Mouse (Mus musculus) retina, embryonic 14.5 days (tissue): Measurements from ENCODE around the gene Ddx31.

Experiments used
- DNase-seq: peaks from one replicate; pipeline ENCODE4 v3.0.0-alpha.2; 2015; ENCODE audit warnings: low spot score

The Ddx31 gene

DNA sequence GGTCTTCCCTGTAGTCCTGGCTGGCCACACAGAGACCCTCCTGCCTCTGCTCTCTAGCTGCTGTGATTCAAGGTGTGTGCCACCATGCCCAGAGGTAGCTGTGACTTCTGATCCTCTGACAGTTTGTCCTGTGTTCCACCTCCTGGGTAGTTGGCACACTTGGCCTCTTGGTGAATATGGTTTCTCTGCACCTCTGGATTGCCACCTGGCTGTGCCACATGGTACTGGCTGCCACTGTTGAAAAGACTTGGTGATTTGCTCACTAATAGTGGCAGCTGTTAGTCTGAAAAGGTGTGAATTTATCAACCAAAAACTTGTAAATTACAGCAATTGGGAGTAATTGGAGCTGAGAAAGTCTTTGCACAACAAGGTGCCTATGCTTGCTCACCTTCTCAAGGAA lies 23.7 kb downstream of the Ddx31 start:
- no peak for DNase-seq

DNA sequence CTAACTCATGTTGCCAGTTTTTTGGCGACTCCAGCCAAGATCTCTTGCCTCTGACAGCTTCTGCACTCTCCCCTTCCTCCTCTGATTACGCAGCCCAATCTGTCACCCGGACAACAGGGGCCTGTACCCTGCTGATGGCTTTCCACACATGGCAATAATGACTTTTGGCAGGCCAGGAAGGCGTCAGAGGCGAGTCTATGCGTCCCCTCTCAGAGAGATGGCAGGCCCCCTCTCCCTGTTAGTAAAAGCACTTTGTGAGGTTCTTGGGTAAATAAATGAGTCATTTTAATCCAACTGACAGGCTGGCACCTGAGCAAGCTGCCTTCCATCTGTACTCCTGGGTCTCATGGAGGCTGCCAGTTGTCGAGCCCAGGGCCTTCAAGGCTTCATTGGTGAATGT lies 27.3 kb downstream of the Ddx31 start:
- DNase-seq: no peak

- no peak for DNase-seq
Observed at GRCm38 (mm10) chr2:28875554-28875953, 35.3 kb downstream of the Ddx31 start.

DNA sequence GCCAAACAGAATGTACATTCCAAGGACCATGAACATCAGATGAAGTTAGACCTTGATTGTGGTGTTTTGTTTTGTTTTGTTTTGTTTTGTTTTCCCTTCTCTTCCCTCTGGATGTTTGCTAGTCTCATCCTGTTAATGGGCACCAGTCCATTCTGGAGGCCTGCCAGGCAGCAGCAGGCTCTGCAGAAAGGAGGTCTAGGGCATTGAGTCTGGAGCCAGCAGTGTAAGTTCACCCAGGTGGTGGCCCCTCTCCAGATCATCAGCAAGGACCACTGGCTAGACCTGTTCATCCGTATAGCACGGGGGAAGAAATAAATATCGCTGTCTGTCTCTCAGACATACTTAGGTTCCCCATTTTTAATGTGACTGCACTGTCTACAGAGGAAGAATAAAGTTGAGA lies 41.1 kb downstream of the Ddx31 start:
- no peak for DNase-seq

GRCm38 (mm10) chr2:28882047-28882446 lies 41.8 kb downstream of the Ddx31 start:
- DNase-seq: no peak

DNA sequence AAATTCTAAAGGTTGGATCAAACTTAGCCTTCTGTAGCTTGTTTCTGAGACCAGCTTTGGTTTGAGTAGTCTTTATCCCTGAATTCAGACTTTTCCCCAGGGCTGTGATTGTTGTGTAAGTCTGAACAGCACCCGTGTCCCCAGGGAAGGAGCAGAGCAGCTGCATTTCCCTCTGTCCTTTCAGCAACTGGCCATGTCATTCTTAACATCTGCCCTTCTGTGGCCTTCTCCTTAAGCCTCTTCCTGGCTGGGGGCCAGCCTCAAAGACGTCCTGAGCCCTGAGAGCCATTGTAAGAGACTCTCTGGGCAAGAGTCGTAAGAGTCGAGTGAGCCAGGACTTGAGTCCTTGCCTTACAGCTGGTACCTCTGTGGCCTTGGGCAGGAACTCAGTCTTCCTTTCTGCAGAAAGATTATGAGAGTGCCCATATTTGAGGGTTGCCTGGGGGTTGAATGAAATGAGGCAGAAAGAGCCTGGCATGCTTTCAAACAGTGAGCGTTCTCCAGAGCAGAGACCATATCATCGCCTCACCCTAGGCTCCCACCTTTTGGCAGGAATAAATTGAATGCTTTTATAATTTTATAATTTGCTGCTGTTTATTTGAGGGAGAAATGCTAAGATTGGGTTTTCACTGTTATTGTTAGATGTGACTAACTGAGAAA lies 42.8 kb downstream of the Ddx31 start:
- DNase-seq: no peak

DNA sequence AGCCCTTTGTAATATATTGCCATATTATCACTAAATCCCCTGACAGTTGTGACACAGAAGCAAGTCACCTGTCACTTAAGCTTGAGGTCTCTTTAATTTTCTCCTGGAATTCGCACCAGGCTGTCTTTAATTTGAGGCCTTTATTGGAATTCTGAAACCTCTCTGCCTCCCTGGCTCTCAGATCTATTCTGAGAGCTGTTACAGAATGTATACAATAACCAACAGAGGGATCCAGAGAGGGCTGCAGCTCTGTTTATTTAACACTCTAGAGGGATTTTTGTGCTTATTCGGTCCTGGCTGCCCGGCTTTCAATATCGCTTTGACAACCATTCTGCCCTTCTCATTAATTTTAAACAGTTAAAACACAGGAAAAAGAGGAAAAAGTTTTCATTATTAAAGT lies 44.7 kb downstream of the Ddx31 start:
- no peak for DNase-seq

- no peak for DNase-seq
Observed at GRCm38 (mm10) chr2:28892796-28893195, 52.6 kb downstream of the Ddx31 start.

DNA sequence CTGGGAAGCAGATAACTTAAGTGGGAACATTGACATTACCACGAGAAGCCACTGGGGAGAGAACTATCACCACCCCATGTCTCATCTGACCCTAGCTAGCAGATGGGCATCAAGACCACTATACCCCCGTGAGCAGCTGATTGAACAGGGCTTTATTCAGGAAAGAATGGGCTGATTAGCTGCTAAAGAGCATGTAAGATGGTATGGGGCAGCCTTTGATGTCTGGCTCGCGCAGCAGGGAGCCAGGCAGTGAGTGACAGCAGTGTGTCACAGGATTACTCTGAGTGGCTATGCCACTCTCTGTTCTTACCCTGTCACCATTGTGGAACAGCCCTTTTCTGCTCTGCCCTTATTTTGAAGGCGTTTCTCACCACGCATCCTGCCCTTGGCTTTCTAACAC lies 53.3 kb downstream of the Ddx31 start:
- peak; percentile 5 for DNase-seq

DNA sequence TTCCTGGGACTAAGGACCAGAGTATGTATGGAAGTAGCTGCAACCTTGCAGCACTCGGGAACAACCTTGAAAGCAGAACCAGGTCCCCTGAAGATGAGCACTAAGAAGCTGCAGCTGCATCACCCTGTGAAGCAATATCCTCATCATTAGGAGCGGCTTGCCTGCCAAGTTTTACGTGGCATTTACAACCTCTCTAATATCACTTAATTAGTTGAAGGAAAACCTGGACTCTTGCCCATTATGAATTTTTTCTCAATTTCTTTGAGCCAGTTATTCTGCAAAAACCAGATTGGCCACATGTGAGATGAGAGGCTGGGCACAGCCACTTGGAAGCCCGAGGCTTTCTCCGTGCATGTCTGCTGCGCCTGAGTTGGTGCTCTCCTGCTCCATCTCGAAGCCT lies 55.7 kb downstream of the Ddx31 start:
- no peak for DNase-seq

DNA sequence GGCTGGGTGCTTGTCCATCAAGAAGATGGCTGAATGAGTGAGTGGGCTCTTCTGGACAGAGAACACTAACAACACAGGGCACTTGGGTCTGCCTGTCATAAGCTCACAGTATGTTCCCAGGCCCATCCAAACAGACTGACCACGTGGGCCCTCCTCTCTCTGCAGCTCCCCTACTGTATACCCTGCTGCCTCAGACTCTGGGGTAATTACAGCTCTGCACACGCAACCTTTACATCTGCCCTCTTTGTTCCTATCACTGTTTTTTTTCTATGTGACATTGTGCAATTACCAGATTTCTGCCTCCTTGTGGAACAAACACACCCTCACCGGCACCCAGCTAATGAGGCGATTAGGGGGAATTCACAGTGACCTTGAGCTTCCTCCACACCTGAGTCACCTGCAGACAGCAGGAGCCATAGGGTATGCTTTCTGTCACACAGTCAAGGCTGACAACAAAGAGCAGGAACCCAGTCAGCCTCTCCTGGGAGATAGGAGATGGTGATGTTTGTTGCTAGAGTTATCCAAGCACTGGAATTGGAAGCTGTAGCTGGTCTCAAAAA lies 57.2 kb downstream of the Ddx31 start:
- DNase-seq: no peak

DNA sequence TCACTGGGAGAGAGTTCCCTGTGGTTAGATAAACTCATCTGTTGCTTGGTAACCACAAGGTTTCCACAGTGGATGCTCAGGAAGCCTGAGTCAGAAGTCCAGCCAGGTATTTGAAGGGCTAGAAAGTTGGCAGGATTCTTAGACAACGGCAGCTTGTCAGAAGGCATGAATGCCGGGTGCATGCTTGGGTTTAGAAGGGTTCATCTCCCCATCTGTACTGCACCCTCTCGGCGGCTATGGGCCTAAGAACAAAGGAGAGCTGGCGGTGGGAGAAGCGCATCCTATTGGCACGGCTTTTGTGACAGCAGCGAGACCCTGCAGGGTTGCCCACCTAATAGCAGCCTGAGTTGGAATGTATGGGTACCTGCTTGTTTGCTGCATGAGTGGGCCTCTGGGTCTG lies 62.1 kb downstream of the Ddx31 start:
- no peak for DNase-seq

- DNase-seq: no peak
Observed at GRCm38 (mm10) chr2:28903871-28904270, 63.7 kb downstream of the Ddx31 start.

GRCm38 (mm10) chr2:28904786-28905185 lies 64.6 kb downstream of the Ddx31 start:
- no peak for DNase-seq

DNA sequence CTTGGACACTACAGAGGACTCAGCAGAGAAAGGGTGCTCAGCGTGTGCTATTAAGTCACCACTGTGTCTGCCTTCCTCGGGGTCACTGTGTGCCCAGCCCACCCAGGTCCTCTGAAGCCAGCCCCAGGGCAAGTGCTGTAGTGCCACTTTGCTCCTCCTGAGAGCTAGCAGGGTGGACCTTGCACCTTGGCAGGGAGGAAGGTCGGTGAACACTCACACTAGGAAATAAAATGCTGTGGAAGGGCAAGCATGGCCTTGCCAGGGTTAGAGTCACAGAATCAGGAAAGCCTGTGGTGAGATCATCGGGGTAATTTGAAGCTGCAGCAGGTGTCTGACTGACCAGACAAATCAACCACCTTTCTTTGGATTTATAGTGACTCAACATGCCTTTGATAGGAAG lies 65.4 kb downstream of the Ddx31 start:
- no peak for DNase-seq

- no peak for DNase-seq
Observed at GRCm38 (mm10) chr2:28907691-28908388, 67.6 kb downstream of the Ddx31 start.

DNA sequence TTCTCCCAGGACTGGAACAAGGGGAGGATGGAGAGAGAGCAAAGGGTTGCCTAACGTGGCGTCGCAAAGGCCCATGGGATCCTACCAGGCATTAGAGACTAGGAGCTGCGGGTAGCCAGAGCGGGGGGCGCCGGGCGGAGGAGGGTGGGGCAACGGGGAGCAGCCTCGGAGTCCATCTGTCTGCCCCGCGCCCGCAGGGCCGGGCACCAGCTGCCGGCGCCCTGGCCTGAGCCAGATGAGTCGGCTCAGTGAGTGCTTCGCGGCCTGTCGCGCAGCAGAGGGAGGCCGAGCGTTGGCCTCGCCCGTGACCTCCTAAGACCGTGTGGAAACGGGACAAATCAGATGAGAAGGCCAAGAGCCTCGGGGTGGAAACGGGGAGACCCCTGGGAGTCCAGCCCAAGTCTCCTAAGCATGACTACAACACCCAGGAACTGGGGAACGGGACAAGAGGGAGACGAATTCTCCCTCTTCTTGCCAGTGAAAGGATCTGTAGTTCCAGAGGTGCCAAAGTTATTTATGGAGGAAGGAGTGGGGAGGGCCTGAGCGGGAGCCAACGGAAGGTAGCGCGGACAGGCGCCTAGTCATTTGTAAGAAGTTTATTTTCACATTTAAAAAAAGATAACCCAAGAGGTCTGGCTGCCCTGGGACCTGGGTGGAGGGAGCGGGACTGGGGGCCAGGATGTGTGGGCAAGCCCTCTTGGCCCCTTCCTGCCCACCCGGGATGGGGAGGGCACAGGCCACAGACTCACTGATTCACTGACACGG lies 68.4 kb downstream of the Ddx31 start:
- peak; percentile 71 for DNase-seq

- no peak for DNase-seq
Observed at GRCm38 (mm10) chr2:28909186-28909817, 69.1 kb downstream of the Ddx31 start.

GRCm38 (mm10) chr2:28909818-28910710 lies 69.9 kb downstream of the Ddx31 start:
- DNase-seq: peak; percentile 29

- peak; percentile 33 for DNase-seq
Observed at GRCm38 (mm10) chr2:28910877-28911276, 70.7 kb downstream of the Ddx31 start.

DNA sequence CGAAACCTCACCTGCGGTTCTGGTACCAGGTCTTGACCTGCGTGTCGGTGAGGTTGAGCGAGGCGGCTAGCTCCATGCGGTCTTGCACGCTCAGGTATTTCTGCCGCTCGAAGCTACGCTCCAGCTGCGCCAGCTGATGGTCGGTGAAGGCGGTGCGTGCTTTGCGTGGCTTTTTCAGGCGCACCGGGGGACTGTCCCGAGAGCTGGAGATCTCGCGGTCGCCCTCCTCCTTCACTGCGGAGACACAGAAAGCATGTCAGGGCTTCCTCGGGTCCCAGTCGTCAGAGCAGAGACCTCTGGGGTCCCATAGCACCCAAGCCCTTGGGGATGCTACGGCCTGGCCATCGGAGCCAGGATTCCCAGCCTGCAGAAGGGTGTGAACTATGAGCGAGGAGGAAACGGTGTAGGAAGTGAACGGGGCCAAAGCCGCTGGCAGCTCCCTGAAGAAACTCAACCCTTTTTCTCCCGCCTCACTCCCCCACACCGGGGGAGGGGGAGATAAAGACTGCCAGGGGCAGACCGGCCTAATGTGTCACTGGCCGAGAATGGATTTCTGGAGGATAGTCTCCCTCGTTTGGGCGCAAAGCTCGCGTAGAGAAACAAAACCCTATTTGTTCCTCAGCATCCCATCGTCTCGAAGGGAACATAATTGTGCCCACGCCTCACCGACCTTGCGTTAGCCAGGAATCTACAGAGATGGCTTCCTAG lies 71.3 kb downstream of the Ddx31 start:
- DNase-seq: peak; percentile 27
